Mouse (Mus musculus): Measurements from ENCODE around the gene Bend5. TPM values are rescaled to one million over a fixed set of nuclear protein-coding genes. Genes with fewer than 3 reads are reported as not detected.

The Bend5 gene
- polyA plus RNA-seq, 1 experiment from 2014 or later = 14.5 TPM

- no peaks in the 10 kb centered on the region for H3K27me3 ChIP-seq
- ATAC-seq (no peak), DNase-seq (ENCODE audit: low read depth, low spot score) (no peak)
- ChIA-PET POLR2A (no interaction called here), CTCF (interaction anchor here (1.5 kb wide), 1 partner anchor 24 kb away, joined by 4 read pairs; no protein-coding TSS in a partner anchor)
- in situ Hi-C loops (cut with MboI; ENCODE audit: low pct_unique_long_range_greater_than_20kb) = no loop called here
- no peak for TF ChIP-seq CTCF (IDR thresholded peaks at IDR 0.05)
Measured at GRCm38 (mm10) chr4:111432417-111432816, 17.6 kb downstream of the Bend5 start.

GRCm38 (mm10) chr4:111441709-111442108, 26.9 kb downstream of the Bend5 start:
- TF ChIP-seq CTCF (IDR thresholded peaks at IDR 0.05) = no peak
- ATAC-seq = no peak
- CTCF ChIA-PET = no interaction called here
- POLR2A ChIA-PET = no interaction called here
- H3K27me3 ChIP-seq = no peaks in the 10 kb centered on the region
- in situ Hi-C loops (cut with MboI; ENCODE audit: low pct_unique_long_range_greater_than_20kb) = no loop called here
- DNase-seq (ENCODE audit: low read depth, low spot score) = no peak

- POLR2A ChIA-PET = interaction anchor here (0.6 kb wide), 1 partner anchor 45 kb away, joined by 4 read pairs; no protein-coding TSS in a partner anchor
Measured at GRCm38 (mm10) chr4:111442435-111443238, 27.8 kb downstream of the Bend5 start.

DNA sequence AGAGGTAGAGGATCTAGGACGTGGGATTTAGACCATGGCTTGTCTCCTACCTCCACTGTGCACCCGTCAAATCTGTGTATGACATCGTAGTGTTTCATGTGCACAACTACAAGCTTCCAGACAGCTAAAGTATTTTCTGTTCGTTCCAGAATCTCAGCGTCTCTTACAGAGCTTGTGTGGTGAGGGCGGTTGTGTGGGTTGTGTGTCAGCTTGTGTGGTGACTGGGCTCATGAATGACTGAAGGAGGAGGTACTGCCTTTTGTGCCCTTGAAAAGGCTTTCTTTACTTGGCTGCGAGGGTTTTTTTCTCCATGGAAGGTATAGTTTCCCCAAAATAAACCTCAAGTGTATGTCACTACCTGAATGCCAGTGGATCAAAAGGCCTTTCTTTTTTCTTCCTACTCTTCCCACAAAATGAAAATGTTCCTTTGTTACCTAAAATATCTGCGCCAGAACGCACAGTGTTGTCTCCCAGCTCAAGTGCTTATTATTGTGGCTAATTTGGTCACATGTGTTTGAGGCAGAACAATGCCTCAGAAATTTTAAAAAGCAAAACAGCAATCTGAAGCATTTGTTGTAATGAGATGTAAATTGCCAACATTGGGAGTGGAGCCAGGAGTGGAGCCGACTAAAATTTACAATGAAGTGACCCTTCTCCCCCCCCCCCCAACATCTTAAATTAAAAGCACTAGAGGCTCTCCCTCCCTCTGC, 29.3 kb downstream of the Bend5 start:
- POLR2A ChIA-PET = no interaction called here
- CTCF ChIA-PET = interaction anchor here (1.5 kb wide), 1 partner anchor 12 kb away, joined by 6 read pairs; no protein-coding TSS in a partner anchor
- in situ Hi-C loops (cut with MboI; ENCODE audit: low pct_unique_long_range_greater_than_20kb) = no loop called here
- DNase-seq (ENCODE audit: low read depth, low spot score) (no peak), ATAC-seq (no peak)
- no peak for TF ChIP-seq CTCF (IDR thresholded peaks at IDR 0.05)
- H3K27me3 ChIP-seq = no peaks in the 10 kb centered on the region

More at GRCm38 (mm10) chr4:111442435-111443238, 27.8 kb downstream of the Bend5 start:
- ATAC-seq (no peak), DNase-seq (ENCODE audit: low read depth, low spot score) (no peak)
- CTCF ChIA-PET = interaction anchor here (0.9 to 1.3 kb wide), 2 partner anchors 11 to 15 kb away, joined by 3 to 4 read pairs; no protein-coding TSS in a partner anchor
- TF ChIP-seq CTCF (IDR thresholded peaks at IDR 0.05) = no peak
- in situ Hi-C loops (cut with MboI; ENCODE audit: low pct_unique_long_range_greater_than_20kb) = no loop called here
- H3K27me3 ChIP-seq = no peaks in the 10 kb centered on the region

- DNase-seq (ENCODE audit: low read depth, low spot score) (no peak), ATAC-seq (no peak)
- in situ Hi-C loops (cut with MboI; ENCODE audit: low pct_unique_long_range_greater_than_20kb) = no loop called here
- ChIA-PET POLR2A (interaction anchor here (0.7 kb wide), 1 partner anchor 29 kb away, joined by 3 read pairs; no protein-coding TSS in a partner anchor), CTCF (interaction anchor here (1.5 kb wide), 1 partner anchor 11 kb away, joined by 6 read pairs; no protein-coding TSS in a partner anchor)
- no peaks in the 10 kb centered on the region for H3K27me3 ChIP-seq
- TF ChIP-seq CTCF (IDR thresholded peaks at IDR 0.05) = no peak
Measured at GRCm38 (mm10) chr4:111444616-111445160, 29.9 kb downstream of the Bend5 start.

DNA sequence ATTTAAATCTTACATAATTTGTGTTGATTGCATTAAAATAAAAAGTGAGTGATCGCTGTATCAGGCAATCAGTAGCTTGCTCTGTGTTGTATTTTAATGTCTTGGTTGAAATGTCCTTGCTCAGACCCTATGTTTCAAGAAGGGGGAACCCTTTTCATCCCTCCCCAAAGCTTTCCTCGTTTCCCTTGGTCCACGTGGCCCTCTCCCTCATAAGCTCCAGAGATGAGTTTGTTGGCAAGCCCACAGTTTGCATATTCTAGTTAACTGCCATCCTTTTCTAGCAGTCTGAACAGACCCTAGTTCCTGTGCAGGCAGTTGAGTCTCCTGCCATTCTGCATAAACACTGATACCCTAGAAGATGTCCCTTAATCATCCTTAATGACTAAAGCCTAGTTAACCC, 33.1 kb downstream of the Bend5 start:
- ATAC-seq (no peak), DNase-seq (ENCODE audit: low read depth, low spot score) (no peak)
- ChIA-PET CTCF (interaction anchor here (1.2 to 1.3 kb wide), 2 partner anchors 13 to 16 kb away, joined by 3 read pairs; no protein-coding TSS in a partner anchor), POLR2A (no interaction called here)
- no peak for TF ChIP-seq CTCF (IDR thresholded peaks at IDR 0.05)
- no peaks in the 10 kb centered on the region for H3K27me3 ChIP-seq
- in situ Hi-C loops (cut with MboI; ENCODE audit: low pct_unique_long_range_greater_than_20kb) = no loop called here

DNA sequence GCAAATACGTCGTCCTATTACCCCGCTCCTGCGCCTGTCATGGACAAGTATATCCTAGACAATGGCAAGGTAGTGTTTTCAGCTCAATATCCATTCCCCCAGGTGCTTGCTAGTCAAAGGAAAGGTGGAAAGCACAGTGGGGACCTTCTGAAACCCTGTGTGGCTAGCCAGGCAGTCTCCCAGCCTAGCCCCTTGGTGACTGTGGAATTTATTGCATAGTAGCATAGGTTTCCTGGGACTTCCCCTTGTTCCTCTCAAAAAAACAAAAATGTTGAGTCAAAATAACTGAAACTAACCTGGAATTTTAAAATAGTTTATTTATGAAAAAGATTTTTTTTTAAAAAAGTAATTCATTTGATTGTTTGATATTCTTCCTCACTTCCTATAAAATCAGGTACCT, 33.8 kb downstream of the Bend5 start:
- no peak for TF ChIP-seq CTCF (IDR thresholded peaks at IDR 0.05)
- ATAC-seq = no peak
- in situ Hi-C loops (cut with MboI; ENCODE audit: low pct_unique_long_range_greater_than_20kb) = no loop called here
- no peaks in the 10 kb centered on the region for H3K27me3 ChIP-seq
- DNase-seq (ENCODE audit: low read depth, low spot score) = no peak
- CTCF ChIA-PET = interaction anchor here (1.2 kb wide), 1 partner anchor 15 kb away, joined by 3 read pairs; no protein-coding TSS in a partner anchor
- POLR2A ChIA-PET = no interaction called here

GRCm38 (mm10) chr4:111449442-111450199, 34.8 kb downstream of the Bend5 start:
- TF ChIP-seq CTCF (IDR thresholded peaks at IDR 0.05) = no peak
- in situ Hi-C loops (cut with MboI; ENCODE audit: low pct_unique_long_range_greater_than_20kb) = no loop called here
- ATAC-seq (no peak), DNase-seq (ENCODE audit: low read depth, low spot score) (no peak)
- H3K27me3 ChIP-seq = no peaks in the 10 kb centered on the region
- ChIA-PET POLR2A (no interaction called here), CTCF (interaction anchor here (1.7 kb wide), 1 partner anchor 16 kb away, joined by 4 read pairs; no protein-coding TSS in a partner anchor)

- no peaks in the 10 kb centered on the region for H3K27me3 ChIP-seq
- in situ Hi-C loops (cut with MboI; ENCODE audit: low pct_unique_long_range_greater_than_20kb) = no loop called here
- ChIA-PET POLR2A (no interaction called here), CTCF (interaction anchor here (1.1 to 1.7 kb wide), 2 partner anchors 18 to 42 kb away, joined by 3 to 4 read pairs; no protein-coding TSS in a partner anchor)
- TF ChIP-seq CTCF (IDR thresholded peaks at IDR 0.05) = no peak
- DNase-seq (ENCODE audit: low read depth, low spot score) (no peak), ATAC-seq (no peak)
Measured at GRCm38 (mm10) chr4:111451283-111451918, 36.6 kb downstream of the Bend5 start.

All from Patski (cell line).